Mouse (Mus musculus) CD4-positive, CD25-positive, alpha-beta regulatory T cell, adult 2 months (primary cell): Measurements from ENCODE around the gene Mfap5.
"Not testable (repeated sequence)": the region's sequence is repeated elsewhere in the genome, so short reads cannot be mapped to it uniquely, and the experiment has no call there.

Experiments used
- DNase-seq: peaks from one replicate; pipeline ENCODE4 v3.0.0-alpha.2; 2012; ENCODE audit warnings: low read depth, low spot score

The Mfap5 gene

GRCm38 (mm10) chr6:122512914-122513878 is 7.6 kb downstream of the Mfap5 start:
- DNase-seq = no peak

GRCm38 (mm10) chr6:122514312-122514711 is 8.7 kb downstream of the Mfap5 start:
- no peak for DNase-seq

GRCm38 (mm10) chr6:122515762-122516161 is 10.1 kb downstream of the Mfap5 start:
- not testable (repeated sequence) for DNase-seq

DNA sequence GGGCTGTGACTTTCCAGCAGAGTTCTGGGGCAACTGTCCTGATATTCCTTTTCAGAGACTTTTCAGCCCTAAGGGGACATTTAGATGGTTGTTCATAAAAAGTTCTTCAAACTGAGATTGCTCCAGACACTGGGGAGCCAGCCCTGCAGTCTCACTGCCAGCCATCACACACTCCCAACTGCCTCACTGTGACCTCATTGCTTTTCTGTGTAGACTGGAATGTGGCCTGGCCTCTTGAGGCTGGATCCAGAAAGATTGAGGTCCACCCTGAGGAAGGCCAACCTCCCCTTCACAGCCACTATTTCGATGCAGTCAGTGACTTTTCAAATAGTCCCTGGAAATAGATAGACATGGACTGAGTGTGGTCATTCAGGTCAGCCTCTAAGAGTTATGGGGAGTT is 12.0 kb downstream of the Mfap5 start:
- no peak for DNase-seq

GRCm38 (mm10) chr6:122519384-122519783 is 13.7 kb downstream of the Mfap5 start:
- DNase-seq = peak; percentile 34

- peak; percentile 12 for DNase-seq
Measured at GRCm38 (mm10) chr6:122522595-122522994, 16.9 kb downstream of the Mfap5 start.

- no peak for DNase-seq
Measured at GRCm38 (mm10) chr6:122523289-122523688, 17.6 kb downstream of the Mfap5 start.

DNA sequence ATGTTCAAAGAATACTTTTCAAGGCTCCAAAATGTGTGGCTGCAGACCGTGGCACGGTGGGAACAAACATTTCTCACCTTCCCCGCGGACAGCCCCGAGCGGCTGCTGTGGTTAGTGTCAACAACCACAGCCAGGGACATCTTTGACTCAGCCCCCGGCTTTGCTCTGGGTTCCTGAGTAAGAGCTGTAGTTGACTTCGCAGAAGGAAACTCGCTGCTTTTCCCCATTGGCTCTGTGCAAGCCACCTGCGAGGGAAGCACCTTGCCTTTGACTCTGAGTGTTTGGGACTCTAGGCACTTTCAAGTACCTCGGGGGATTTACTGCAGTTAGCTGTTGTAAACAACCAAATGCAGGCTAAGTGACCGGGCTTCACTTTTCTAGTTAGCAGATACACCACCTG is 22.0 kb downstream of the Mfap5 start:
- peak; percentile 73 for DNase-seq

DNA sequence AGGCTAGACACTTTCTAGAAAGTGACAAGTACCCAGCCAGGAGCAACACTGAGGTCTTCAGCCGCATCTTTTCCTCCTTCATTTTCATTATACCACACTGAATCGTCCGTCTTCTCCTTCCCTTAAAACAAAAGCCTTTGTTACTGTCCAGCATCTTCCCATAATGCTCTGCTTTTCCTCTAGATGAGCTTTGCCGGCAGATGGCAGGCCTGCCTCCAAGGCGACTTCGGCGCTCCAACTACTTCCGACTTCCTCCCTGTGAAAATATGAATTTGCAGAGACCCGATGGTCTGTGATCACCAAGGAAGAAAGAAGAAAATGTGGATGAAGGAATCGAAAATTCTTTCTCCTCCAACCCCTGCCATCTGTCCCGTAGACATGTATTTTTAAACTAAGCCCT is 22.5 kb downstream of the Mfap5 start:
- no peak for DNase-seq

- no peak for DNase-seq
Measured at GRCm38 (mm10) chr6:122531466-122532174, 26.0 kb downstream of the Mfap5 start.

- DNase-seq = peak; percentile 78
Measured at GRCm38 (mm10) chr6:122532883-122533302, 27.2 kb downstream of the Mfap5 start.

DNA sequence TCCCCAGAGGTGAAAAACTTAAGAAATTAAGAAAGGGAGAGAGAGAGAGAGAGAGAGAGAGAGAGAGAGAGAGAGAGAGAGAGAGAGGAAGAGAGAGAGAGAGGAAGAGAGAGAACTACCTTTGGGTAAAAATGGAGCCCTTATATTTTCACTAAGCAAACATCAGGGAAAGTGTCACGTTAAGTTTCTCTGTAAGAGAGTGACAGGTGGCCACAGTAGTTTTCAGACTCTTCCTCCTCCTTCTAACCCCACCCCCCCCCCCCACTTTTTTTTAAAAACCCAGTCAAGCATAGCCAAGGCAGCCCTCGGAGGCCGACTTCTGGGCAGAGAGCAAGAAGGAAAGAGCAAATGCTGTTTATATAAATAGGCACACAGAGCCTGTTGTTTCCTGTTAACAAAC is 28.4 kb downstream of the Mfap5 start:
- no peak for DNase-seq

GRCm38 (mm10) chr6:122539564-122539963 is 33.9 kb downstream of the Mfap5 start:
- DNase-seq = no peak

DNA sequence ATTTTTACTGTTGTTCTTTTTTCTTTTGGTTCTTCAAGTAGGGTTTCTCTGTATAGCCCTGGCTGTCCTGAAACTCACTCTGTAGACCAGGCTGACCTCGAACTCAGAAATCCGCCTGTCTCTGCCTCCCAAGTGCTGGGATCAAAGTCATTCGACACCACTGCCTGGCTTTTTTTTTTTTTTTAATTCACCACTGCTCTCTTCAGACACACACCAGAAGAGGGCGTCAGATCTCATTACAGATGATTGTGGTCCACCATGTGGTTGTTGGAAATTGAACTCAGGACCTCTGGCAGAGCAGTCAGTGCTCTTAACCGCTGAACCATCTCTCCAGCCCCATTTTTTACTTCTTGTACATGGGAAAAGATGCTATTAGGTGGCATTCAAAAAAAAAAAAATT is 36.8 kb downstream of the Mfap5 start:
- not testable (repeated sequence) for DNase-seq

DNA sequence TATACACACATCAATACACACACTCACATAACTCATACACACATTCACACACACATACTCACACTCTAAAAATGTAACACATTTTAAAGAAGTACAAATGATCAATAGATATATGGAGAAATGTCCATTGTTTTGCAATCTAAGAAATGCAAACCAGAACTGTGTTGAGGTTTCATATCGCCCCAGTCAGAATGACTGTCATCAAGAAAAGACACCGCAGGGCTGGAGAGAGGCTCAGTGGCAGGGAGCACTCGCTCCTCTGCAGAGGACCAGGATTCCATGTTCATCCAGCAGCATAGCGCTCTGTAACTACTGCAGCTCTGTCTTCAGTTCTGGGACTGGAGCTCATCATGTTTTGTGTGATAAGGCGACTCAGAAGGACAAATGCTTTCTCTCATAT is 37.9 kb downstream of the Mfap5 start:
- no peak for DNase-seq

DNA sequence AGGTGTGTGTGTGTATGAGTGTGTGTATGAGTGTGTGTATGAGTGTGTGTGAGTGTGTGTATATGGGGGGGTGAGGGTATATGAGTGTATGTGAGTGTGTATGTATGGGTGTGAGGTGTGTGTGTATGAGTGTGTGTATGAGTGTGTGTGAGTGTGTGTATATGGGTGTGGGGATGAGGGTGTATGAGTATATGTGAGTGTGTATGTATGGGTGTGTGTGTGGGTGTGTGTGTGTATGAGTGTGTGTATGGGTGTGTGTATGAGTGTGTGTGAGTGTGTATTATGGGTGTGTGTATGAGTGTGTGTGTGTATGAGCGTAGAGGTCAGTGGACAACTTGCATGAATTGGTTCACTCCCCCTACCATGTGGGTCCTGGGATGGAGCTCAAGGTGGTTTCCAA is 39.0 kb downstream of the Mfap5 start:
- no peak for DNase-seq

GRCm38 (mm10) chr6:122545289-122545882 is 39.7 kb downstream of the Mfap5 start:
- DNase-seq = no peak

- no peak for DNase-seq
Measured at GRCm38 (mm10) chr6:122545948-122546347, 40.3 kb downstream of the Mfap5 start.

DNA sequence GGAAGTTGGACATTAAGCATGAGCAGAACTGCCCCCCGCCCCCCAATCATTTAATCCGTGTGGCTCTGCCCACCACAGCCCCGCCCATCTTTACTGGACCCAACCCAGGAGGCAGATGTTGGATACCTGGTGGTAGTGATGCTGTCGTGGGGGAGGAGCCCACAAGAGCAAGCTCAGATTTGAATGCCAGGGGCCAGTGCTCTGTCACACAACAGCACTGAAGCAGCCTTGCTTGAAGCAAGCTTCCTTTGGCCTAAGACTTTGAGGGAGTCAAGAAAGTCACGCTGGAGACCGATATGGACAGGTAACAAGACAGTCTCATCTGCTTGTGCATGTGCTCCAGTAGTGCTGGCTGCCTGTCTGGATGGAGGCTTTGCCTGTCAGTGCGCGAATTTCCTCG is 48.0 kb downstream of the Mfap5 start, which contains the start of gene Aicda:
Gene Aicda (plus strand): TSS at position 196 of the 400 bp plus-strand sequence.
- no peak for DNase-seq

- DNase-seq = no peak
Measured at GRCm38 (mm10) chr6:122554102-122554501, 48.5 kb downstream of the Mfap5 start.

- DNase-seq = no peak
Measured at GRCm38 (mm10) chr6:122555266-122555665, 49.6 kb downstream of the Mfap5 start.

GRCm38 (mm10) chr6:122556959-122557561 is 51.4 kb downstream of the Mfap5 start:
- DNase-seq = peak; percentile 85
